ENCODE assay signal across 9 mouse cellular contexts in genomic region chr5:120714314-120714713, GRCm38 (mm10). TPM values are rescaled to one million over a fixed set of nuclear protein-coding genes. Genes with fewer than 3 reads are reported as not detected.
A peak's percentile ranks its signal among the peaks of the same experiment; 100 is the strongest.
DNase-seq lines count a peak whose midpoint lies in the region.
"Had no signal": no experiment of that assay in that cellular context is flagged by ENCODE, and none has a peak within 500 bp of the region (broad histone marks: within the 10 kb centered on the region; RNA-seq: fewer than 3 reads in every experiment).

No protein-coding gene starts in this region.

- no peak overlapping the region for H3K27ac ChIP-seq in heart, embryonic 10.5 days

- WGBS in heart, embryonic 10.5 days, result 5% methylated on average over 16 of the region's 16 CpGs

- H3K4me1 ChIP-seq in heart, embryonic 10.5 days, result peaks cover 24% of the 10 kb centered on the region

- H3K4me3 ChIP-seq in heart, embryonic 10.5 days, result no peak overlapping the region

- no peaks in the 10 kb centered on the region for H3K36me3 ChIP-seq in heart, embryonic 10.5 days

- H3K9me3 ChIP-seq in heart, embryonic 10.5 days, result no peaks in the 10 kb centered on the region

- H3K27me3 ChIP-seq in heart, embryonic 10.5 days (ENCODE audit: insufficient read depth, poor library complexity, severe bottlenecking), result peaks cover 81% of the 10 kb centered on the region

- DNase-seq in adrenal gland, adult (ENCODE audit: inconsistent age in 2 of 2, low spot score in 1 of 2), result peak; percentile 76 to 93
- no peak for DNase-seq in adrenal gland, adult 8-10 months
- peak; percentile 68 for DNase-seq in NIH3T3 (ENCODE audit: low read depth)
- peak; percentile 88 to 89 for DNase-seq in cerebellum, postnatal 36 days
- peak; percentile 84 for DNase-seq in heart, embryonic 10.5 days (ENCODE audit: low spot score)
- DNase-seq in layer of hippocampus, postnatal 14 days (ENCODE audit: low spot score in 2 of 2), result peak; percentile 83 to 85
- peak; percentile 76 for DNase-seq in mesoderm, embryonic 11.5 days (ENCODE audit: low read depth, low spot score)
- DNase-seq in spleen, postnatal 10 days (ENCODE audit: low spot score in 2 of 2), result peak; percentile 54 to 85

RNA-seq across cellular contexts. Expression of gene Dtx1, which starts 2.6 kb away (rescaled TPM):
- 10 to 100 TPM; 16.6 to 17.8 (median 17.3) TPM for total RNA-seq in adrenal gland, adult 8-10 months (2022)
- 0.28 and 0.41 TPM in 2 replicates for polyA plus RNA-seq in heart, embryonic 10.5 days (2016; fragmentation: Nextera tagmentation; extraction: Ambion mirVana)
- total RNA-seq in layer of hippocampus, postnatal 14 days (2021), result 10 to 100 TPM; 70.5 to 74.2 TPM
- polyA plus RNA-seq: liver, embryonic 16.5 days had no signal

RNA-seq across cellular contexts. Expression of gene Oas2, which starts 35.3 kb away (rescaled TPM):
- total RNA-seq in adrenal gland, adult 8-10 months (2022), result under 1 TPM; 0.63 to 0.89 (median 0.66) TPM
- not detected in 2 replicates for polyA plus RNA-seq in heart, embryonic 10.5 days (2016; fragmentation: Nextera tagmentation; extraction: Ambion mirVana)
- total RNA-seq in layer of hippocampus, postnatal 14 days (2021), result under 1 TPM; 0.12 to 0.16 TPM
